Mouse (Mus musculus): ENCODE measurements around the gene Gm21992. TPM values are rescaled to one million over a fixed set of nuclear protein-coding genes. Genes with fewer than 3 reads are reported as not detected.

Gene Gm21992
- polyA plus RNA-seq, 1 experiment, result 17.2 TPM

DNA sequence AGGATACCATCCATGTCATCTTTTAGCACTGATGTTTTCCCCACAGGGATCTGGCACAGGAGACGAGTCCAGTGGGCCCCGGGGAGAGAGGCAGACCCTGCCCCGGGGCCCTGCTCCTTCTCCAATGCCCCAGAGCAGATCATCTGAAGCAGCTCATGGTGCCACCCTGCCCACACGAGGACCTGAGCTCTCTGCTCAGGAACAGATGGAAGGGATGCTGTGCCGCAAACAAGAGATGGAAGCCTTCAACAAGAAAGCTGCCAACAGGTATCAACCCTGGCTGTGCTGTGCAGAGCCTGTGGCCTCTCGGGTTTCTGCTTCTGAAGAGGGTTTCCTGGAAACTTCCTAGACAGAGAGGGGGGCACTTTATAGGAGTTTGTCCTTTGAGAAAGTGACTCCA is 61.4 kb downstream of the Gm21992 start:
- DNase-seq (ENCODE audit: low spot score), result no peak

DNA sequence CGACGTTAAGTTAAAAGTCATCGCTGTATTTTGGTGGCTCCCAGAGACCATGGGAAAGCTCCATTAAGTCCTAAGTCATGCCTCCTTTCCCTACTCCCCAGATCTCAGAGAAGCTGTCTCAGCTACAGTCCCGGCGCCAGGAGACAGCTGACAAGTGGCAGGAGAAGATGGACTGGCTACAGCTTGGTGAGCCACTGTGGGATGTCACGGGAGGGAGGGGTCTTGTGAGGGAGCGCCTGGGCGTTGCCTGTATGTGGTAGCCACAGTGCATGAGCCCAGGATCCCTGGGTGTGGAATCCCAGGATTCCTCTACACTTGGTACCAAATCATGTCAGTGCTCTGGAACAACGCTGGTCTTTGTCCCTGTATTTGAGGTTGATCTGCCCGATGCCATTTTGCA is 62.9 kb downstream of the Gm21992 start:
- DNase-seq (ENCODE audit: low spot score), result no peak

DNA sequence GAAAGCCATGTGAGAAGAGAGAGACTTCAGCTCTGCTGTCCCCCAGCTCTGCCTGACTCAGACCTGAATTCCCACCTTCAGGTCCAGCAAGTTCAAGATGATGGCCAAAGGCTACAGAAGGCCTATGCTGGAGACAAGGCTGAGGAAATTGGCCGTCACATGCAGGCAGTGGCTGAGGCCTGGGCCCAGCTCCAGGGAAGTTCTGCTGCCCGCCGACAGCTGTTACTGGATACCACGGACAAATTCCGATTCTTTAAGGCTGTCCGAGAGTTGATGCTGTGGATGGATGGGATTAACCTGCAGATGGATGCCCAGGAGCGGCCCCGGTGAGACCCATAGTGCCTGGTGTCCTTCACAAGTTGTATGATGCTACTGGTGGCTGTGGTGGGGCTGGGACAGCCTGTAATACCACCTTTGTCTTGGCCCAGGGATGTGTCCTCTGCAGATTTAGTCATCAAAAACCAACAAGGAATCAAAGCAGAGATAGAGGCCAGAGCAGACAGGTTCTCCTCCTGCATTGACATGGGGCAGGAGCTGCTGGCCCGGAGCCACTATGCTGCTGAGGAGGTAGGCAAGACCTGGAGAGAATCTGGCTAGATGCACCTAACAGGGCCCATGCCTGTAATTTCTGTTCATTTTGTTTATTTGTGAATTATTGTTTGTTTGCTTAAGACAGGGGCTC is 63.6 kb downstream of the Gm21992 start:
- no peak for DNase-seq (ENCODE audit: low spot score)

DNA sequence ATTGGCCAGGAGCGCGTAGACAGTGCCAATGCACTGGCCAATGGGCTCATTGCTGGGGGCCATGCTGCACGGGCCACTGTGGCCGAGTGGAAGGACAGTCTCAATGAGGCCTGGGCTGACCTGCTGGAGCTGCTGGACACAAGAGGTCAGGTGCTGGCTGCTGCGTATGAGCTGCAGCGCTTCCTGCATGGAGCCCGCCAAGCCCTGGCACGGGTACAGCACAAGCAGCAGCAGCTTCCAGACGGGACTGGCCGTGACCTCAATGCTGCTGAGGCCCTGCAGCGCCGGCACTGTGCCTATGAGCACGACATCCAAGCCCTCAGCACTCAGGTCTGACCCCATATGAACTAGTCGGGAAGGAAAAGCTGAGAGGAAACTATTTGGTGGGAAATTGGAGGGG is 64.8 kb downstream of the Gm21992 start:
- DNase-seq (ENCODE audit: low spot score), result no peak

DNA sequence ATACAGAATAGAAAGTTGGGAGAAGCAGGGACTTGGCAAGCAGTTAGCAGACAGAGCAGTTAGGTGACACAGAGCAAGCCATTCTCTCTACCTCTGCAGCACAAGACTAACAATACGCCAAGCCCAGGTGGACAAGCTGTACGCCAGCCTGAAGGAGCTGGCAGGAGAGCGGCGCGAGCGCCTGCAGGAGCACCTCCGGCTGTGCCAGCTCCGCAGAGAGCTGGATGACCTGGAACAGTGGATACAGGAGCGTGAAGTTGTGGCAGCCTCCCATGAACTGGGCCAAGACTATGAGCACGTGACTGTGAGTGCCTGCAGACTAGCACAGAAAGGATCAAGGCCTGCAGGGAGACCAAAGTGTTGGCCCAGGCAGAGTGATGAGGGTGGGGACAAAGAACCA is 65.7 kb downstream of the Gm21992 start:
- no peak for DNase-seq (ENCODE audit: low spot score)

DNA sequence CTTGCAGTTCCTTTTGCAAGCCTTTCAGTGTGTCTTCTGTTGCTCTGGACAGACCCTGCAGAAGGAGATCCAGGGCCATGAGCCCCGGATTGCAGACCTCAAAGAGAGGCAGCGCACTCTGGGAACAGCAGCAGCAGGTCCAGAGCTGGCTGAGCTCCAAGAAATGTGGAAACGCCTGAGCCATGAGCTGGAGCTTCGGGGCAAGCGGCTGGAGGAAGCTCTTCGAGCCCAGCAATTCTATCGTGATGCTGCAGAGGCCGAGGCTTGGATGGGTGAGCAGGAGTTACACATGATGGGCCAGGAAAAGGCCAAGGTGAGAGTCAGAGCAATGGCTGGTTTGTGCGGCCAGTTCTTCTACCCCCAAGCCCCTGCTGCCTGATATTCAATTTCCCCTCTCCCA is 66.4 kb downstream of the Gm21992 start:
- DNase-seq (ENCODE audit: low spot score), result no peak

DNA sequence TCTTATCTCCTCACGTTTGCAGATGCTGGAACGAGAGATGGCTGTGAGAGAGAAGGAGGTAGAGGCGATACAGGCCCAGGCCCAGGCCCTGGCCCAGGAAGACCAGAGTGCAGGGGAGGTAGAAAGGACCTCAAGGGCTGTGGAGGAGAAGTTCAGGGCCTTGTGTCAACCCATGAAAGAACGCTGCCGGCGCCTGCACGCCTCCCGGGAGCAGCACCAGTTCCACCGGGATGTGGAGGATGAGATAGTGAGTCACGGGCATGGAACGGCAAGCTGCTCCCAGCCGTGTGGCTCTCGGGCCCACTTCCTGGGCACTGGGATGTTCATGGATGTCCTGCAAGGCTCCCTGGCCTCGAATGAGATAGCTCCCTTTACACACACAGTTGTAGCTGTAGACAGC is 67.4 kb downstream of the Gm21992 start:
- no peak for DNase-seq (ENCODE audit: low spot score)

DNA sequence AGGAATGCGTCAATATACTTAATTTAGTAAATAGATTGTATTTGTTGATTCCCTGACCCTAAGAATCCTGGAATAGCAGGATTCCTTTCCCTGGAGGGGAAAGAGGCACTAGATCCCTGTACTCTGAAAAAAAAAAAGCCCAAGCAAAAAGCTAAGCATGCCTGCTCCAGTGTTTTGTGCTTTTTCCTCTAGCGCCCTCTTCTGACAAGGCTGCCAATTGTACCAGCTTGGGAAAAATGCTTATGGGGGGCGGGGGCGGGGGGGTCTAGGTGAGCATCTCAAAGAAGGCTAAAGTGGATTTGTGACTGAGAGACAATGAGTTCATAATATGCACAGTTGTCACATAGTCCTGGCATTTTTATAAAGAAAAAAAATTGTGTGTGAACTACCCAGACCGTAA is 67.9 kb downstream of the Gm21992 start:
- DNase-seq (ENCODE audit: low spot score), result no peak

DNA sequence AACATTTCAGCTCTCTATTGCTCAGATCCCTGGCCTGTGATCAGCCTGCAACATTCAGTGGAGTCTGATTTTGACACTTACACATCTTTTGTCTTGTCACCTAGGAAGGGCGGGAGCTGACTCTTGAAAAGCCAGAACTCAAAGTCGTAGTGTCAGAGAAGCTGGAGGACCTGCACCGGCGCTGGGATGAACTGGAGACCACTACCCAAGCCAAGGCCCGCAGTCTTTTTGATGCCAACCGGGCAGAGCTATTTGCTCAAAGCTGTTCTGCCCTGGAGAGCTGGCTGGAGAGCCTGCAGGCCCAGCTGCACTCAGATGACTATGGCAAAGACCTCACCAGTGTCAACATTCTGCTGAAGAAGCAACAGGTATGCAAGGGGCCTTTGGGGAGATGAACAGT is 69.2 kb downstream of the Gm21992 start:
- DNase-seq (ENCODE audit: low spot score), result no peak

DNA sequence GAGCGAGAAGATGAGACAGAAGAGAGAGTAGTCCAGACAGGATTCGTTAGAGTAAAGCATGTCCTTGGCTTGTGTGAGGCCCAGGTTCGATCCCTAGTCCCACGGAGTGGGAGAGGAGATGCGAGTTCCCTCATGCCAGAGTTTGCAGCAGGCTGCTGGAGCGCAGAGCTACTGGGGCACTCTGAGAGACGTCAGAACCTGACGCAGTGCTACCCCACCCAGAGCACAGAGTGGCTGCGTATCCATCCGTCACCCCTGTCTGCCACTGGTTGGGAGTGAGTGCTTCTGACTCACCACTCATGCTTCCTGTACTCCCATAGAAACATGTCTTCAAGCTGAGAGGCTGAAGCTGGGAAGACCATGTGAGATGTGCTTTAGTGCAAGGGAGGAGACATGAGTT is 69.9 kb downstream of the Gm21992 start:
- no peak for DNase-seq (ENCODE audit: low spot score)

DNA sequence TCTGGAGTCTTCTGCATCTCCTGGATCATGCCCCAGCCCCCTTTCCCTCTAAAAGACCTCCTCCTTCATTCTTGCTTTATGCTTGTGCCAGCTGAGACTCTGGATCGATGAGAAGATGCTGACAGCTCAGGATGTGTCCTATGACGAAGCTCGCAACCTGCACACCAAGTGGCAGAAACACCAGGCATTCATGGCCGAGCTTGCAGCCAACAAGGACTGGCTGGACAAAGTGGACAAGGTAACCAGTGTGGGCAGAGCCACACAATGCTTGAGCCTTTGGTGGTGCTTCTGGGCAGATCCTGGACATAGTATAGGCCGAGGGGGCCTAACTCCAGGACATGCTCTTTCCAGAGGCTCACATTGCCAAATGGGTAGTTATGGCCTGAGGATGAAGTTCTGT is 71.7 kb downstream of the Gm21992 start:
- DNase-seq (ENCODE audit: low spot score), result no peak

DNA sequence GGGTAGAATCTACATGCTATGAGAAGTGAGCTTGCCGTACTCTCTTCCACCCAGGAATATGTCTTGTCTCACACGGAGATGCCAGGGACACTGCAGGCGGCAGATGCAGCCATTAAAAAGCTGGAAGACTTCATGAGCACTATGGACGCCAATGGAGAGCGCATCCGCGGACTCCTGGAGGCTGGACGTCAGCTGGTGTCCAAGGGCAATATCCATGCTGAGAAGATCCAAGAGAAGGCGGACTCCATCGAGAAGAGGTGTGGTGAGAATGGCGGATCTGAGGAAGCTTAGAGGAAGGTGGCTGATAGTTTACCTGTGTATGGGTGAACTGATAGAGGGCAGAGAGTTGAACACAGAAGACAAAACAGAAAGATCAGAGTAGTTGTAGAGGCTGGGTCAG is 72.4 kb downstream of the Gm21992 start:
- no peak for DNase-seq (ENCODE audit: low spot score)

DNA sequence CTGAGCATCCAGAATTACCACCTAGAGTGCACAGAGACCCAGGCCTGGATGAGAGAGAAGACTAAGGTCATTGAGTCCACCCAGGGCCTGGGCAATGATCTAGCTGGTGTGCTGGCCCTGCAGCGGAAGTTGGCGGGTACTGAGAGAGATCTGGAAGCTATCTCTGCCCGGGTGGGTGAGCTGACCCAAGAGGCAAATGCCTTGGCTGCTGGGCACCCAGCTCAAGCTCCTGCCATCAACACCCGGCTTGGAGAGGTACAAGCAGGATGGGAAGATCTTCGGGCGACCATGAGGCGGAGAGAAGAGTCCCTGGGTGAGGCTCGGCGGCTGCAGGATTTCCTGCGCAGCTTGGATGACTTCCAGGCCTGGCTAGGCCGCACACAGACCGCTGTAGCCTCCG is 73.5 kb downstream of the Gm21992 start:
- no peak for DNase-seq (ENCODE audit: low spot score)

DNA sequence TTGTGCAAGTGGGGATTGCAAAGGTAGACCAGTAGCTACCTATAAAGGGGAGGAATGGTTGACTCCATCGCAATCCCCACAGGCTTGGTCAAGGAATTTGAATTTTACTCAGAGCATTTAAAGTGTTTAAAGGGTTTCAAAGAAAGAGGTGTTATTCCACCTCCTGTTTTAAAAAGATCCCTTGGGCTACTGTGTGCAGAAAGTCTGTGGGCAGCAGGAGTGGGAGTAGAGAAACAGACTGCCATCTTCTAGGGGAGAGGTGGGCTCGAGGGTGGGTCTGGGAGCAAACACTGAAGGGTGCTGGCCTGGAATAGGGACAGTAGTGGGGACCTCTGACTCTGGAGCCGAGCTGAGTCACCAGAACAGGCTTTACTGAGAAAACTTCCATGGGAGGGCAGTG is 78.4 kb downstream of the Gm21992 start:
- no peak for DNase-seq (ENCODE audit: low spot score)

DNA sequence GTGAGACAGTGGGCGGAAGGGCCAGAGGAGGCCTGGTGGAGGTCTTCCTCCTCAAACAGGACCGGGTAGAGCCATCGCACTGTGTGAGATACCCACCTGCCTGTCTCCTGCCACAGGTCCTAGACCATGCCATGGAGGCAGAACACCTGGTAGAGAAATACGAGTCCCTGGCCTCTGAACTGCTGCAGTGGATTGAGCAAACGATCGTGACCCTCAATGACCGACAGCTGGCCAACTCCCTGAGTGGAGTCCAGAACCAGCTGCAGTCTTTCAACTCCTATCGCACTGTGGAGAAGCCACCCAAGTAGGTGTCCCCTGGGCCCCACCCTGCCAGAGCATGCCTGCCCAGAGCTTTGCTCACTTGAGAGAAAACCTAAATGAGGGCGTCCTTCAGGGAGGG is 82.2 kb downstream of the Gm21992 start:
- no peak for DNase-seq (ENCODE audit: low spot score)

DNA sequence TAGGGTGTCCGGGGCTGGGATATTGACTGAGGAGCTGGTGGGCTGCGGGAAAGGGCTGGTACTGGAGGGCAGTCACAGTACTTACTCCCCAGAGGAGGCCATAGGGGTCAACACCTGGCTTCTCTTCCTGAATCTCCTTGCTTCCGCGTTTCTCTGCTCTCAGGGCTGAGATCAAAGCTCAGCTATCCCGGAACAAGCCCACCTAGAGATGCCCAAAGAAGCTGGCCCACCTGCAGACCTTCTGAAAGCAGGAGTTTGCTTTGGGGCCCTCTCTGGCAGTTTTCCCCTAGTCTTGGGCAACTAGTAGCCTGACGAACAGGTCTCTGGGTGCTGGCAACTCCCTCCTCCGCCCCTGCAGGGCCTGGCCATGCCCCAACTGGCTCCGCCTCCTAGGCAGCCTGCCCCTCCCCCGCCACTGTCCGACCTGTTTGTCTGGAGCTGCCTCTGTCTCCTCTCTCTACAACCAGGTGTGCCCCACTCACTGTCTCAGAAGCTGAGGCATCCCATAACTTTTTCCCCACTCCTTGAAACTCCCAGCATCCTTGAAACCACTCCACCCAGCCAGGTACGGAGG is 90.7 kb downstream of the Gm21992 start:
- DNase-seq (ENCODE audit: low spot score), result peak; percentile 72

DNA sequence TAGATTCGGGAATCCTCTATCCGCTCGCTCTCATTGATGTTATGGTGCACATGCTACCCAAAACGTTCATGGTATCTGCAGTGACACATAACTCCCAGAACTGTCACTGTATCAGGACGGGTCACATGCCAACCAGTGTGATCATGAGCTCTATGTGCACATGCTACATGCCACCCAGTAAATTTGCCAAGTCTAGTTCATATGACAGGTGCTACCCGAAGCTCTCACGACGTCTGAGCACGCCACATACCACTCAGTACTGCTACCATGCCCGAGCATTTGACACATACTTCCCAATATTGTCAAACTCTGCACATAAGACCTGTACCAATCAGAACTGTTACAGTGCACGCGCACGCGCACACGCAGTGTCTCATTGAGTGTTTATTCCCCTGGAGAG is 91.3 kb downstream of the Gm21992 start:
- no peak for DNase-seq (ENCODE audit: low spot score)

DNA sequence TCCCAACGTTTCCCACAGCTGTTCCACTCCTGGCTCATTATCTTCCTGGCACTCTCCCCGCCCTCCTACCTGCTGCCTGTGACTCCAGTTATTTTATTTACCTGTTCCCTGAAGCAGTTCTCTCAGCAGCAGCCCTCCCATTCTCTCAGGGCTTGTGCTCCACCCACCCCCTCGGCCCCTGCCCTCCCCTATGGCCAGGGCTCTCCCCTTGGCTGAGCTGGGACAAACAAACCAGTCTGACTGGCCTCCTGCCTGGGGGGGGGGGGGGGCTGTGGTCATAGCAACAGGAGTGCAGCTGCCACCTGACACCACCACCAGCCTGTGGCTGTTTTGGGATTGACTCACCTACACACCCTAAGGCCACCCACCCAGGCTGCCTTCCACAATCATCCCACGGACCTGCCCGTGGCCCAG is 92.1 kb downstream of the Gm21992 start:
- DNase-seq (ENCODE audit: low spot score), result no peak

DNA sequence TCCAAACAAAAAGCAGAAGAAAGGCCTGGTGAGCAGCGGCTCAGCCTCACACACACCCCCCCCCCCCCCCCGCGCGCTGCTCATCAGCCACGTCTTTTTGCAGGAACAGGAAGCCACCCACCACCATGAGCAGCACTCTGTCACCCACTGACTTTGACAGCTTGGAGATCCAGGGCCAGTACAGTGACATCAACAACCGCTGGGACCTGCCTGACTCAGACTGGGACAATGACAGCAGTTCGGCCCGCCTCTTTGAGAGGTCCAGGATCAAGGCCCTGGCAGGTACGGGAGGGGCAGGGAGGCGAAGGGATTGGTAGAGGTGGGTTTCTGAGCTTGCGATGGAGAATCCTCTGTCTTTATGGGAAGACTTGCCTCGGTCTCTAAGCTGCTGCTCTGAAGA is 92.7 kb downstream of the Gm21992 start:
- DNase-seq (ENCODE audit: low spot score), result no peak

DNA sequence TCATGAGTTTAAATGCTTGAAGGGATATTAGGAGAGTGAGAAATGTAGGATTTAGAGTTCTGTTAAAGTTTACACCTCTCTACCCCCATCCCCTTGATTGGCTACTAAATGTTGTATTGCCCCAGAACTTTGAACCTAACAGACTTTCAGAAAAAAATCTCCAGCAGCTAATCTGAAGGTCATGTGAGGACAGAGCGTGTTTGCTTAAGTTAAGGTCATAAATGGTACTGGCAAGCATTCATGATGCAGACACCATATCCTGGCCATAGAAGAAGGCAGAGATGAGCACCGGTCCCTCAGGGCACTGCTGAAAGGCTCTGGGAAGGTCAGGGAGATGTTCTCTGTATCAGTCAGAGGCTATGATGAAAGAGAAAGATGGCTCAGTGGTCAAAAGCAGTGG is 94.1 kb downstream of the Gm21992 start:
- no peak for DNase-seq (ENCODE audit: low spot score)

DNA sequence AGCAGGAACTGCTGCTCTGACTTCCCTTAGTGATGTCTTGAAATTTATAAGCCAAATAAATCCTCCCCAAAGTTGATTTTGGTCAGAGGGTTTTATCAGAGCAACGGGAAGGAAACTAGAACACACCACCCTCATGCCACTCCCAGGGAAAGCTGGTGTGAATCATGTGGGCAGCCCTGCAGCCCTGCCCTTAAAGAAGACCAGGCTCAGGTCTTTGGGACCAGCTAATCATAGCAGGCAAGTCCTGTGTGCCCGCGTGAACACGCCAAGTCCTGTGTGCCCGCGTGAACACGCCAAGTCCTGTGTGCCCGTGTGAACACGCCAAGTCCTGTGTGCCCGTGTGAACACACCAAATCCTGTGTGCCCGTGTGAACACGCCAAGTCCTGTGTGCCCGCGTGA is 94.7 kb downstream of the Gm21992 start:
- DNase-seq (ENCODE audit: low spot score), result no peak

DNA sequence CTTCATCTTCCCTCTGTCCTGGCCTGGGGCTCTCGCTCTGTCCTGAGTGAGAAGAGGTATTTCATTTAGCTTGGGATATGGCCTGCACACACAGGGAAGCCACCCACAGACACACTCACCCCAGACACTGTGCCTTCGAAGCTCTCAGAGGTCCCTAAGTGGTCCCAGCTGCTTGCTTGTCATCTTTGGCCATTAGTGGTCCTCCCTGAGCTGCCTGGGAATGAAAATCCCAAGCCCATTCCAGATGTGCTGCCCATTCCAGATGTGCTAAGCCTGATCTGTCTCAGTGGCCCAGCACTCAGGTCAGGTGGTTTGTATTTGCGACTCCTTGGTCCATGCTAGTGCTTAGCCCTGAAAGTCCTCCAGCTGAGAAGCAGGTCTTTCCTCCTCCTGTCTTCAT is 97.5 kb downstream of the Gm21992 start:
- DNase-seq (ENCODE audit: low spot score), result no peak

DNA sequence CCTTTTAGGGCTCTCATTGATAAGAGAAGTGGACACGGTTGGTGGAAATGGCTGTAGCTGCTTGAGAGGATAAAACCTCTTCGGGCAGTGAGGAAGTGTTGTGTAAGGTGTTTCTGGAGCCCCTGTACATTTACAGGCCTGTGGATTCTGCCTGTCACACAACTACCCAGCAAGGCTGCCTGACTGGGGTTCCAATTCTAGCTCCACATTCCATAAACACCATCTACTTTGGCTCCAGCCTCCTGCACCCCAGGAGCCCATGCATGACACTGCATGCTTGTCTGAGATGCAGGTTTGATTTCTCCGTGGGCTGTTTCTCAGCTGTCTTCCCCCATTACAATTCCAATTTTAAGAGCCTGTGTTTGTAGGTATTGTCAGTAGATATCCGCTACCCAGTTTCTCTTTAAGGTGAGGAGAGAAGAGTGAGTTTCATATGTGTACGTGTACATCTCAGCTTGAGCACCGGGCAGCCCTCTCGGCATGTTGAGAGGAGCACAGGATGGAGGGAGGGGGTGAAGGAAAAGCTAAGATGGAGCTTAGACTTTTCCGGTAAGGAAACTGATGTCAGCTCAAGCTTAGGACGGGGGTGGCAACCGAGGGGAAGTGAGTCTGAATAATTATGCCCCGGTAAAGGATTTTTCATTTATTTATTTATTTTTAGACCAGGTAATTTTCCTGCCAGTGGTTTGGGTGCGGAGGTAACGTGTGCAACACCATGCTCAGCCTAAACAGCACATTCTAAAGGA is 98.5 kb downstream of the Gm21992 start:
- DNase-seq (ENCODE audit: low spot score), result no peak

All from urinary bladder, adult 2 months (tissue).